Mouse (Mus musculus) adrenal gland, adult 8-10 months (tissue): Measurements from ENCODE around the gene Lgals7. TPM values are rescaled to one million over a fixed set of nuclear protein-coding genes. Genes with fewer than 3 reads are reported as not detected.

Experiments used
- total RNA-seq, 4 experiments: library from RNA; stranded (reverse); gene quantifications; 2 replicates each; pipeline ENCODE4 v1.2.4; 2022

Lgals7 gene
- total RNA-seq, 4 experiments from 2014 or later = 1.2 TPM; not detected in 3

Other genes starting within 250 kb of the Lgals7 start
- not detected for gene Acp7, start 232.5 kb upstream of the Lgals7 start, total RNA-seq
- gene Fbxo27, start 171.0 kb upstream of the Lgals7 start, total RNA-seq = 1 to 10 TPM; 2.5 to 3.4 (median 3.1) TPM
- 1 to 10 TPM; 4.5 to 9.9 (median 6.9) TPM for gene Fbxo17, start 147.0 kb upstream of the Lgals7 start, total RNA-seq
- 10 to 100 TPM; 76.5 to 92.2 (median 83.3) TPM for gene Mrps12, start 122.0 kb upstream of the Lgals7 start, total RNA-seq
- gene Sars2, start 121.9 kb upstream of the Lgals7 start, total RNA-seq = 10 to 100 TPM; 18.0 to 26.2 (median 20.3) TPM
- gene Ccer2, start 107.7 kb upstream of the Lgals7 start, total RNA-seq = not detected
- gene Sirt2, start 97.1 kb upstream of the Lgals7 start, total RNA-seq = 10 to 100 TPM; 73.9 to 96.2 (median 84.3) TPM
- gene Nfkbib, start 96.3 kb upstream of the Lgals7 start, total RNA-seq = 10 to 100 TPM; 32.0 to 52.2 (median 39.6) TPM
- gene Rinl, start 74.9 kb upstream of the Lgals7 start, total RNA-seq = 1 to 10 TPM; 1.9 to 4.4 (median 2.8) TPM
- gene Hnrnpl, start 55.3 kb upstream of the Lgals7 start, total RNA-seq = 100 to 1,000 TPM; 331 to 473 (median 439) TPM
- 100 to 1,000 TPM; 402 to 476 (median 431) TPM for gene Ech1, start 38.6 kb upstream of the Lgals7 start, total RNA-seq
- 10 to 100 TPM in 2 of 4 experiments, 1 to 10 TPM in 2; 6.6 to 34.6 (median 18.8) TPM for gene Lgals4, start 30.0 kb upstream of the Lgals7 start, total RNA-seq
- gene Capn12, start 17.6 kb downstream of the Lgals7 start, total RNA-seq = under 1 TPM in 3 of 4 experiments, not detected in 1; 0.12 to 0.16 (median 0.15) TPM
- gene Actn4, start 98.5 kb downstream of the Lgals7 start, total RNA-seq = 100 to 1,000 TPM; 184 to 285 (median 233) TPM
- gene Eif3k, start 118.0 kb downstream of the Lgals7 start, total RNA-seq = 100 to 1,000 TPM; 232 to 255 (median 240) TPM
- gene Map4k1, start 118.2 kb downstream of the Lgals7 start, total RNA-seq = 1 to 10 TPM; 1.4 to 3.9 (median 1.8) TPM